Mouse (Mus musculus) left cerebral cortex, adult 18-20 months (tissue): ENCODE data around the gene Olfr1423. TPM values are rescaled to one million over a fixed set of nuclear protein-coding genes. Genes with fewer than 3 reads are reported as not detected.

ENCODE experiments used
- total RNA-seq, 2 experiments: library from RNA; stranded (reverse); gene quantifications; 2 replicates each; pipeline ENCODE4 v1.2.3; 2021

Olfr1423 gene
- total RNA-seq, 2 experiments from 2014 or later = not detected

Other genes with a start within 250 kb of the Olfr1423 start
- 10 to 100 TPM; 29.5 to 30.8 TPM for gene Stx3, start 221.9 kb downstream of the Olfr1423 start, total RNA-seq
- gene Olfr1417, start 202.1 kb downstream of the Olfr1423 start, total RNA-seq = not detected
- not detected for gene Olfr1418, start 180.3 kb downstream of the Olfr1423 start, total RNA-seq
- not detected for gene Olfr1419, start 166.2 kb downstream of the Olfr1423 start, total RNA-seq
- not detected for gene Olfr1420, start 154.8 kb downstream of the Olfr1423 start, total RNA-seq
- 10 to 100 TPM; 20.4 to 22.4 TPM for gene Patl1, start 128.9 kb downstream of the Olfr1423 start, total RNA-seq
- gene Osbp, start 75.4 kb downstream of the Olfr1423 start, total RNA-seq = 10 to 100 TPM; 55.9 to 58.2 TPM
- gene Olfr1424, start 21.4 kb upstream of the Olfr1423 start, total RNA-seq = not detected
- not detected for gene Olfr1425, start 36.4 kb upstream of the Olfr1423 start, total RNA-seq
- gene Olfr1426, start 50.7 kb upstream of the Olfr1423 start, total RNA-seq = not detected
- gene Olfr1427, start 62.0 kb upstream of the Olfr1423 start, total RNA-seq = not detected
- not detected for gene Olfr1428, start 74.6 kb upstream of the Olfr1423 start, total RNA-seq
- gene Olfr76, start 81.9 kb upstream of the Olfr1423 start, total RNA-seq = not detected
- gene Olfr1555-ps1, start 128.8 kb upstream of the Olfr1423 start, total RNA-seq = not detected
- gene Olfr1431, start 159.3 kb upstream of the Olfr1423 start, total RNA-seq = not detected
- not detected for gene Olfr1432, start 191.3 kb upstream of the Olfr1423 start, total RNA-seq
- gene Olfr262, start 200.3 kb upstream of the Olfr1423 start, total RNA-seq = not detected
- gene Olfr235, start 219.7 kb upstream of the Olfr1423 start, total RNA-seq = not detected
- gene Olfr1434, start 238.5 kb upstream of the Olfr1423 start, total RNA-seq = not detected